Mouse (Mus musculus) kidney, embryonic 14.5 days (tissue): ENCODE data around the gene Zc3h7b. TPM values are rescaled to one million over a fixed set of nuclear protein-coding genes. Genes with fewer than 3 reads are reported as not detected.

Experiments used
- ATAC-seq: fragments of 200-750 bp; cut with Nextera tagmentation; 2 replicates; pipeline ENCODE4 v1.8.0; 2017; ENCODE audit warnings: moderate number of reproducible peaks, mild to moderate bottlenecking, moderate TSS enrichment, moderate library complexity; ENCODE audit not compliant: low FRiP score, low TSS enrichment
- H3K27ac ChIP-seq: fragments of 300-500 bp; sonication (generic); 2 replicates; pipeline ENCODE4 v1.5.1; 2014; ENCODE audit warnings: low read depth, mild to moderate bottlenecking, low read length, moderate library complexity, mixed read lengths
- H3K27me3 ChIP-seq: fragments of 300-500 bp; sonication (generic); 2 replicates; pipeline ENCODE4 v1.6.1; 2014; ENCODE audit warnings: mild to moderate bottlenecking, low read length; ENCODE audit not compliant: control insufficient read depth, insufficient read depth
- H3K36me3 ChIP-seq: fragments of 300-500 bp; sonication (generic); 2 replicates; pipeline ENCODE4 v1.6.1; 2014; ENCODE audit warnings: low read length, mixed read lengths; ENCODE audit not compliant: control insufficient read depth, insufficient read depth
- H3K4me1 ChIP-seq: fragments of 300-500 bp; sonication (generic); 2 replicates; pipeline ENCODE4 v1.6.1; 2014; ENCODE audit warnings: low read length, mixed read lengths; ENCODE audit not compliant: control insufficient read depth, insufficient read depth
- H3K4me2 ChIP-seq: fragments of 300-500 bp; sonication (generic); replicated peaks from 2 replicates; pipeline ENCODE4 v1.6.1; 2014; ENCODE audit warnings: low read depth, mild to moderate bottlenecking, low read length
- H3K4me3 ChIP-seq: fragments of 300-500 bp; sonication (generic); 2 replicates; pipeline ENCODE4 v1.5.1; 2014; ENCODE audit warnings: mild to moderate bottlenecking, low read length
- H3K9ac ChIP-seq: fragments of 300-500 bp; sonication (generic); 2 replicates; pipeline ENCODE4 v1.6.1; 2014; ENCODE audit warnings: low read depth, mild to moderate bottlenecking, low read length, moderate library complexity
- H3K9me3 ChIP-seq: fragments of 300-500 bp; sonication (generic); 2 replicates; pipeline ENCODE4 v1.6.1; 2016; ENCODE audit warnings: low read length; ENCODE audit not compliant: control insufficient read depth
- WGBS: fragments of 180-500 bp; shearing (Covaris S2); extraction: QIAGEN DNeasy Blood & Tissue Kit; methylation state at CpG from one replicate; pipeline ENCODE4 v1.1.7; 2014; 5-methylcytosine and 5-hydroxymethylcytosine counted together
- polyA plus RNA-seq: library from polyadenylated mRNA; unstranded; fragments of >200 nt; fragmentation: Nextera tagmentation; extraction: Ambion mirVana; gene quantifications from 2 replicates; pipeline ENCODE4 v1.2.1, GENCODE M21; 2014

Zc3h7b gene
- polyA plus RNA-seq, 1 experiment from 2014 or later, result 60.5 TPM

- Histone ChIP-seq H3K4me1 (no peaks in the 10 kb centered on the region), H3K4me3 (no peak overlapping the region), H3K4me2 (no peak overlapping the region), H3K36me3 (peaks cover 2% of the 10 kb centered on the region; the same call in 1 of the 2 replicates), H3K27me3 (no peaks in the 10 kb centered on the region), H3K9ac (no peak overlapping the region), H3K27ac (no peak overlapping the region), H3K9me3 (no peaks in the 10 kb centered on the region)
- WGBS, result 87% methylated on average over 5 of the region's 5 CpGs
- no peak for ATAC-seq
Measured at GRCm38 (mm10) chr15:81758701-81759100, 13.8 kb downstream of the Zc3h7b start.

- H3K4me1 ChIP-seq, result no peaks in the 10 kb centered on the region
- WGBS, result 95% methylated on average over 3 of the region's 3 CpGs
Measured at GRCm38 (mm10) chr15:81759542-81759941, 14.7 kb downstream of the Zc3h7b start.

GRCm38 (mm10) chr15:81760361-81761079, 15.7 kb downstream of the Zc3h7b start:
- WGBS, result 91% methylated on average over 5 of the region's 5 CpGs
- Histone ChIP-seq H3K9ac (no peak overlapping the region), H3K4me2 (no peak overlapping the region), H3K27me3 (no peaks in the 10 kb centered on the region), H3K27ac (no peak overlapping the region), H3K9me3 (no peaks in the 10 kb centered on the region), H3K4me1 (no peaks in the 10 kb centered on the region), H3K36me3 (no peaks in the 10 kb centered on the region), H3K4me3 (no peak overlapping the region)
- ATAC-seq, result no peak

More at GRCm38 (mm10) chr15:81759542-81759941, 14.7 kb downstream of the Zc3h7b start:
- Histone ChIP-seq H3K9ac (no peak overlapping the region), H3K36me3 (peaks cover 2% of the 10 kb centered on the region; the same call in 1 of the 2 replicates), H3K27me3 (no peaks in the 10 kb centered on the region), H3K4me2 (no peak overlapping the region), H3K9me3 (no peaks in the 10 kb centered on the region), H3K27ac (no peak overlapping the region), H3K4me3 (no peak overlapping the region)
- ATAC-seq, result no peak

- WGBS, result 90% methylated on average over 7 of the region's 7 CpGs
- Histone ChIP-seq H3K27me3 (no peaks in the 10 kb centered on the region), H3K9me3 (no peaks in the 10 kb centered on the region), H3K9ac (no peak overlapping the region), H3K4me2 (no peak overlapping the region), H3K4me1 (0 out of 2 replicates have a peak, but pooled peaks cover 6% of the 10 kb centered on the region), H3K27ac (no peak overlapping the region), H3K36me3 (no peaks in the 10 kb centered on the region), H3K4me3 (no peak overlapping the region)
- no peak for ATAC-seq
Measured at GRCm38 (mm10) chr15:81761381-81761780, 16.5 kb downstream of the Zc3h7b start.

- H3K4me3 ChIP-seq, result no peak overlapping the region
- no peaks in the 10 kb centered on the region for H3K27me3 ChIP-seq
- H3K36me3 ChIP-seq, result no peaks in the 10 kb centered on the region
- H3K4me1 ChIP-seq, result 0 out of 2 replicates have a peak, but pooled peaks cover 6% of the 10 kb centered on the region
- no peak overlapping the region for H3K4me2 ChIP-seq
- no peak overlapping the region for H3K9ac ChIP-seq
- no peak for ATAC-seq
- 89% methylated on average over 3 of the region's 3 CpGs for WGBS
- no peak overlapping the region for H3K27ac ChIP-seq
- H3K9me3 ChIP-seq, result no peaks in the 10 kb centered on the region
Measured at GRCm38 (mm10) chr15:81761959-81762358, 17.1 kb downstream of the Zc3h7b start.

- H3K9ac ChIP-seq, result no peak overlapping the region
- no peaks in the 10 kb centered on the region for H3K27me3 ChIP-seq
- no peak overlapping the region for H3K27ac ChIP-seq
- H3K4me2 ChIP-seq, result no peak overlapping the region
- no peak overlapping the region for H3K4me3 ChIP-seq
- ATAC-seq, result no peak
- 0 out of 2 replicates have a peak, but pooled peaks cover 6% of the 10 kb centered on the region for H3K4me1 ChIP-seq
- no peaks in the 10 kb centered on the region for H3K9me3 ChIP-seq
- peaks cover 12% of the 10 kb centered on the region for H3K36me3 ChIP-seq
- WGBS, result 85% methylated on average over 6 of the region's 6 CpGs
Measured at GRCm38 (mm10) chr15:81764573-81764972, 19.7 kb downstream of the Zc3h7b start.

GRCm38 (mm10) chr15:81765651-81766050, 20.8 kb downstream of the Zc3h7b start:
- WGBS, result 66% methylated on average over 9 of the region's 9 CpGs
- Histone ChIP-seq H3K9me3 (no peaks in the 10 kb centered on the region), H3K9ac (no peak overlapping the region), H3K36me3 (peaks cover 22% of the 10 kb centered on the region), H3K4me3 (no peak overlapping the region), H3K27me3 (no peaks in the 10 kb centered on the region), H3K4me2 (no peak overlapping the region), H3K27ac (no peak overlapping the region), H3K4me1 (0 out of 2 replicates have a peak, but pooled peaks cover 6% of the 10 kb centered on the region)
- ATAC-seq, result no peak

GRCm38 (mm10) chr15:81766439-81766838, 21.6 kb downstream of the Zc3h7b start:
- H3K4me3 ChIP-seq, result no peak overlapping the region
- H3K36me3 ChIP-seq, result peaks cover 22% of the 10 kb centered on the region
- no peak overlapping the region for H3K9ac ChIP-seq
- no peaks in the 10 kb centered on the region for H3K9me3 ChIP-seq
- no peak overlapping the region for H3K4me2 ChIP-seq
- H3K27me3 ChIP-seq, result no peaks in the 10 kb centered on the region
- H3K27ac ChIP-seq, result no peak overlapping the region
- 83% methylated on average over 5 of the region's 5 CpGs for WGBS
- ATAC-seq, result no peak
- 0 out of 2 replicates have a peak, but pooled peaks cover 6% of the 10 kb centered on the region for H3K4me1 ChIP-seq

GRCm38 (mm10) chr15:81769037-81769436, 24.2 kb downstream of the Zc3h7b start:
- Histone ChIP-seq H3K27me3 (no peaks in the 10 kb centered on the region), H3K36me3 (peaks cover 47% of the 10 kb centered on the region), H3K9me3 (no peaks in the 10 kb centered on the region), H3K9ac (no peak overlapping the region), H3K4me1 (0 out of 2 replicates have a peak, but pooled peaks cover 6% of the 10 kb centered on the region), H3K27ac (no peak overlapping the region), H3K4me3 (no peak overlapping the region), H3K4me2 (no peak overlapping the region)
- 57% methylated on average over 13 of the region's 13 CpGs for WGBS
- no peak for ATAC-seq
